Mouse (Mus musculus) olfactory bulb, adult 2 months (tissue): Measurements from ENCODE around the gene Plvap.

ENCODE experiments used
- CTCF ChIP-seq: fragments of 200-500 bp; IDR thresholded peaks from 2 replicates; pipeline ENCODE4 v1.5.1; 2012; ENCODE audit warnings: low read depth, mild to moderate bottlenecking, low read length, moderate library complexity; ENCODE audit not compliant: insufficient read depth
- POLR2A ChIP-seq: fragments of 200-500 bp; IDR thresholded peaks from 2 replicates; pipeline ENCODE4 v1.6.1; 2012; ENCODE audit warnings: mild to moderate bottlenecking, low read depth, low read length, moderate library complexity; ENCODE audit not compliant: insufficient read depth

DNA sequence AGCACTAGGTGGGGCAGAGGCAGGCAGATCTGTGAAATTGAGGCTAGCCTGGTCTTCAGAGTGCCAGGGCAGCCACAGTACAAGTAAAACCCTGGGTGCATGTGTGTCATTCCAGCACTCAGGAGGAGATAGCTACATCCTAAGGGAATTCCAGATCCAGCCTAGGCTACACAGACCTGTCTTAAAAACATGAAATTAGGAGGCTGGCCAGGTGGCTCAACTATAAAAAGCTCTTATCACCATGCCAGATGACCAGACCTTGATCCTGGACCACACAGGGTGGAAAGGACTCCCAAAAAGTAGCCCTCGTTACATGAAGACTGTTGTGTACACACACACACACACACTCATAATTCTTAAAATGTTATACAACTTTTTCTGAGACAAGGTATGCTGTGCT, 43.6 kb downstream of the Plvap start:
- no peak for TF ChIP-seq CTCF
- no peak for TF ChIP-seq POLR2A
